Mouse (Mus musculus): ENCODE measurements at regions not wholly inside any gene's neighbourhood (a gene's known extent, or its start where the extent isn't known, plus 50 kb on each side); places are given as distances from the start of the nearest gene placed in this dataset.

DNA sequence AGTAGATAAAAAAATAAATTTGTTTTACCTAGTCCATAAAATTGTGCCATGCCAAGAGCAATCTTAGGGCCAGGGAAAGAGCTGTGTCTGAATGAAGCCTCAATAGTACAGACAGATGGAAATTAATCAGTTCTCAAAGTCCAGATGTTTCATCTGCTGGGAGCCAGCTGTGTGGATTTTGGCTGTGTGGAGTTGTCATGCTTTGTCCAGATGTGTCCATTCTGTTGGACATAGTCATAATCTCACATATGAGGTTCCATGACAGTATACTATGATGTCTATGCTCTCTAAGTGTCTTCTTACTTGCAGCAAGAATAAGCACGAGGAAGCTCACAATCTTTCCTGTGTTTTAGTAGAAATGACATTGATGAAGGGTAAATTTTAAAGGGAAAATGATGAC is 105.8 kb upstream of the 4933415F23Rik start:
- DNase-seq (ENCODE audit: low spot score in 2 of 2) = no peak

DNA sequence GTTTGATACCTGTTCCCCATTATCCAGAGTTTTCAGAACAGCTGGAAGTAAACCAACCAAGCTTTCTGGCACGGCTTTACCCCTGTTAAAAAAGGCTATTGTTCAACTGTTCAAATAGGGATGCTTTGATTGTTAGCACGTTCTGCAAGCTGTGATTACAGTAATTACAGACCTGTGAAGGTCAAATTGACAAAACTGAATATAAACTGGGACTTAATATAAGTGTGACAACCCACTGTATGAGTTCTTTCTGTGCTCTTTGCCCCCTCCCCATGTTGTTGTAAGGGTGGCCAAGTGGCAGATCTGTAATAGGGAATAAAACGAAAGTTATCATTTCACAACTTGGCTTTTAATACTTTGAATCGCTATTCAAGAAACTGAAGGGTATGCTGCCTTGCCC is 105.0 kb upstream of the 4933415F23Rik start:
- DNase-seq (ENCODE audit: low spot score in 2 of 2) = no peak

DNA sequence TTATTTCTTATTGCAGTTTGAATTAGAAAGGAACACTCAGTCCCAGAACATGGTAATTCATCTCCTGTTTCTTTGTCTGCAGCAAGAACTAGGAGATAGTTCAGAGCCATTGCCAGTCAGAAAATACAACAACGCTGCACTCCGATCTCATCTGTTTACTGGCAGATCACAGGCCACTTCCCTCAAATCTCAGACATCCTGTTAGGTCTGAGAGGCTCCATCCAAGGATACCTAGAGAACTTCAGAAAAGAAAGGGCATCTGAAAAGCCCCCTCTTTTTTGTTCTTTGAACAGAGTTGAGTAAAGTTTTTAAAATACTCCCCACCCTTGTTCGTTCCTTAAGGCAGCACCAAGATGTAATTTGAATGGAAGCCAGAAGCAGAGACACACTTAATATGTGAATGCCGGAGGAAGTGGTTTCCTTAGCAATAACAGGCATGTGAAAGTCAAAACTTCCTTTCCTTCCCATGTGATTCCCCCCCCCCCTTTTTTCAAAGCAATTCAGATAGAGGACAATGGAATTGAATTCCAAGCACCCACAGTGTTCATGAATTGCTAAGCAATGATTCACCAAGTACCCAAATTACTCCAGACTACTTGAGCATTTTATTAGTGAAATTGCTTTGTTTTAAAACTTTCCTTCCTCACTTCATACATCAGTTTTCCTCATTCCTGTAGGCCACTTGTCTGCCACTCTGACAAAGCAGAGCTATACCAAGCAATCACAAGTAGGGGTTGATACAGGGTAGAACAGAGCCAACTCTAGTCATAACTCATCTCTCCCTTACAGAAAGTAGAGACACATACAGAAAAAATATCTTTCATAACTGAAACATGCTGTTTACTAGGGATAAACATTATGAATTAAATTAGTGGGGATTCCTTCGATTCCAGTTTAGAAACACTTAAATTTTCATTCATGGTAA is 100.7 kb upstream of the 4933415F23Rik start:
- no peak for DNase-seq (ENCODE audit: low spot score in 2 of 2)

DNA sequence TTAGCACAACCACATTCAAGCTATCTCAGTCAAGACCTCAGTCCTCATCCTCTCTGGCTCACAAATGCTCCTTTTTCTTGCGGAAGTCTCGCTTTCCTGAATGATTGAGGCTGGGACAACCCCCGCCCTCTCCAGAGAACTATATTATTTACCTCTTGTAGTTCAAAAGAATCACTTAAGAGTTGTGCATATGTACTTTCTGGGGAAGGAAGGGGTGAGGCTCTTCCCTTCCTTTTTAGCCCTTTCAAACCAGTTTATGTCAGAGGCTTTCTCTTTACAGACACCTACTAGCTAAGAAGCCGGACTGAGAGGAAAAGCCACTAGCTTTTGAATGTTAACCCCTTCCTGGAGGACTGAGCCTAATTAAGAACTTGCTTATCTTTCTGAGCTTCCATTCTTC is 98.4 kb upstream of the 4933415F23Rik start:
- DNase-seq (ENCODE audit: low spot score in 2 of 2) = no peak

DNA sequence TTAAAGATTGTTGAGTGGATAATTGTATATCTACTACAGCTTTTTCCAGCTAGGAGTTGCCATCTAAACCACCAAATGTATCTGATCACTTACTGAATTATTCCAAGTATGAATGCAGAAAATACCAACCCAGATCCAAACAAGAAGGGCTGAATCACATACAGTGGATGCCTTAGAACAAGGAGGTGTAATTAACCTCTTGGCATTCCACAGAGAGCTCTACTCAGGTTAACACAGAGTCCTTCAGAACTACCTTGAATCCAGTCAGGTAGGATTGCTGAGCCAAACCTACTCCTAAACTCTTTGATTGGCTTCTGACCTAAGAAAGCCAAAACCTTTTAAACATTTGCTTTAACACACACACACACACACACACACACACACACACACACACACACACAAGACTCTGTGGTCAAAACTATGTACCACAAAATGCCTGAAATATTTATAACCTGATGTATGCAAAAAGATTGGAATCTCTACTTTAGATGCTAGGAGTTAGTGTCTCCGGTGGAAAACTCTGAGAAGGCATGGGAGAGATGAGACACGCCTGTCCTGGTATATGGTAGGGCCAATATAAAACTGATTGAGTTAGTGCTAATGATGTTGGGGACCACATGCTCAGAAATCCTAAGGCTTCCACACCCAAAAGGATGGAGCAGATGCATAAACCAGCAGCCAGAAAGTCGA is 88.4 kb upstream of the 4933415F23Rik start:
- no peak for DNase-seq (ENCODE audit: low spot score in 2 of 2)

DNA sequence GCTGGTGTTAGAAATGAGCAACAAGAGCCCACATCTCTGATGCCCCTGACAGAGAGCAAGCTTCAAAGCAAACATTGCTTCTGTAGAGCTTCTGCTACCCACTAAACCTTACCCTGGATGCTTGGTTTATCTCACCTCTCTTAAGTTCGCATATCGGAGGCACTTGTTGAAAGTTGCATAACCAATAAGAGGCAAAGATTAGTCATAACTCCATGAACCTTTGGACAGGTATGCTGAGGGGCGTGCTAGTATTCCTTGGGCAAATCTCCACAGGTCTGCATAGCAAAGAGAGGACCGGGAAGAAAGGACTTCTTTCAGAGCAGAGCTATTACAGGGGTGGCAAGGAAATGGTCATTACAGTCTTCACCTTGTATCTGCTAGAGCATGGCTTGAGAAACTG is 87.7 kb upstream of the 4933415F23Rik start:
- DNase-seq (ENCODE audit: low spot score in 2 of 2) = no peak

DNA sequence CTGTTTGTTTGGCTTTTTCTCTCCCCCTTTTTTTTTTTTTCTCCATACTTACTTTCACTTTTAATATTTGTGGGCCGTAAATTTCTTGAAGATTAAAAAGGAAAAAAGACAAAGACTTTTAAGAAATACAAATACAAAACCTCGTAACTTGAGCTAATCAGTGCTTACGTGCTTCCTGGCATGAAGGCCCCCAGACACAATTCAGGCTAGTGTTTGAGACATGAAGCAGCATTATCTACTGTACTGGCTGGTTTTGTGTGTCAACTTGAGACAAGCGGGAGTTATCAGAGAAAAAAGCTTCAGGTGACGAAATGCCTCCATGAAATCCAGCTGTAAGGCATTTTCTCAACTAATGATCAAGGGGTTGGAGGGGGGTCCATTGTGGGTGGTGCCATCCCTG is 86.2 kb upstream of the 4933415F23Rik start:
- no peak for DNase-seq (ENCODE audit: low spot score in 2 of 2)

DNA sequence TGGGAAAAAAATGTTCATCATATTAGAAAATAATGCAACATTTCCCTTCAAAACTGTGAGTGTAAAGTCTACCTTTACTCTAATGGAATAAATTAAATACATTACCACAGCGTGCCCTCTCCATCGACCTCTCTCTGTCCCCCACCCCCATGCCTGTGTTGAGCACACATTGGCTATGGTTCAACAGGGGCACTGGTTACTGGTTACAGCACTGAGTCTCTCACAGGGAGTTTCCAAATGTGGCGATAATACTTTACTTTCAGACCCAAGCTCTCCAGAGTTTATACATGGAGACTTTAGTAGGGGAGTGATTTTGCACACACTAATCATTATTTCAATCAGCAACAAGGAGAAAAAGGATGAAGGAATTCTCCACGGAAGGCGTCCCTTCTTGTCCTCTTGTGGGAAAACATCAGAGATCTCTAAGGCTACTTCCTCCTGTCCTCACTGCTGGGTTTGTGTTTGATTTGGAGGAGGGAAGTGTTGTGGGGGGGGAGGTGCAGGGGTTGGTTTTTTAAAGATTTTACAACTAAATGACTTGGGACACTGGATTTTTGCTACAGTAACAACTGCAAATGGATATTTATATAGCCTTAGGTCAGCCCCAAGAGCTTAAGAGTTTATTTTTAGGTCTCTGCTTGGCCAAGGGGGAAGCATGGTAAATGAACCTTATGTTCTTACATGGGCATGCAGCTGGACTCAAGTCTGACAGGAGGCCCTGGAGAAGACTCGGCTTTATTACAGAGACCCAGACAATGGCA is 85.6 kb upstream of the 4933415F23Rik start:
- DNase-seq (ENCODE audit: low spot score in 2 of 2) = no peak

DNA sequence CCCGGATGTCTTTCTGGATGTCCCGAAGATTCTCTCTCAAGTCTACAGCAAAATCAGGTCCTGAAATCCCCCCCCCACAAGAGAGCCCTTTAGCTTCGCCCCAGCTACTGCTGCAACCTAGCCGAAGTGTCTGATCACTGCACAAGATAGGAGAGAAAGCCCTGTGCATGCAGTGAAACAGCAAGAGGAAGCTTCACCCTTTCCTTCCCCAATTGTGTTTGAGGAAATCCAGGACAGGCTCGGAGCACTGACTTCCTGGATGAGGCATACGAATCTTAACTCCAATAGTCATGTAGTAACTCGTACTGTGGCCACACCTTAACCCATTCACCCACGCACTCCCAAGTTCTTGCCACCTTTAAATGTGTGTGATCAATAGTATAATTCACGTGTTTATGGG is 82.7 kb upstream of the 4933415F23Rik start:
- no peak for DNase-seq (ENCODE audit: low spot score in 2 of 2)

DNA sequence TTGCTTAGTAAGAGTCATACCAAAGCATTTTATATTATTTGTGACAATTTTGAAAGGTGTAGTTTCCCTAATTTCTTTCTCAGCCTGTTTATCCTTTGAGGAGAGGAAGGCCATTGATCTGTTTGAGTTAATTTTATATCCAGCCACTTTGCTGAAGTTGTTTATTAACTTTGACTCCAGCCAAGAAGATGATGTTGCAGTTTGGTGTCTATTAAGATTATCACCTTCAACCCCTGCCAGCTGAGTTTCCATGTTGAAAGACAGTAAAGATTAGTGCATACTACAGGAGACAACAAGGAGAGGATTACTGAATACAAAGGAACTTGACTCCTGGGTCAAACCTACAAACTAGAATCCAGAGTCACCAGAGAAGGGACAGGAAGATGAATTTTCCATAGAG is 80.5 kb upstream of the 4933415F23Rik start:
- no peak for DNase-seq (ENCODE audit: low spot score in 2 of 2)

DNA sequence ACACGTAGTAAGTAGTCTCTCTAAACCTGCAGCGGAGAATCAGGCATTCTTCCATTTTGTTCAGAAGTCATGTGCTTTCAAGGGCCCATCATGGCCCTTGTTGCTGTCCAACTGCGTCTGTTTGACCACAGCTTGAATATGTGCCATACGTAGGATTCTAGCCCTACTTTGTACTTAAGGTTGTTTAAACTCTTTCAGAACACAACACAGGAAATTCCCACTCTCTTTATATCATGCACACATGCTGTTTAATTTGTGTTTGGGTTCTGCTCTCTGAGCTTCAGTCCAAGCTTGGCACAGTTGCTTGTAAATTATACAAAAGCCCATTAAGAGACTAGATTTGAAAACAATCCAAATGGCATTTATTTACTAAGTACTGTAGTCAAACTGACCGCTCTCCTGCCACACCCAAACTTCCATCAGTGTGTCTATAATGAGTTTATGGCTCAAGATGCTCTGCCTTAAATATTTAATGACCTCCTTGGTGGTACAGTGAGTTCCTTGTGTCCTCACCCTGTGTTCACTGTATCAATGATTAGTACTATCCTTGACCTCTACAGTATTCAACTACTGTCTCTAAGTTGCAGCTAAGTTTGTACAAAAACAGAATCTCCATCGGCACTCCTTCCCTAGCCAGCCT is 76.4 kb upstream of the 4933415F23Rik start:
- no peak for DNase-seq (ENCODE audit: low spot score in 2 of 2)

DNA sequence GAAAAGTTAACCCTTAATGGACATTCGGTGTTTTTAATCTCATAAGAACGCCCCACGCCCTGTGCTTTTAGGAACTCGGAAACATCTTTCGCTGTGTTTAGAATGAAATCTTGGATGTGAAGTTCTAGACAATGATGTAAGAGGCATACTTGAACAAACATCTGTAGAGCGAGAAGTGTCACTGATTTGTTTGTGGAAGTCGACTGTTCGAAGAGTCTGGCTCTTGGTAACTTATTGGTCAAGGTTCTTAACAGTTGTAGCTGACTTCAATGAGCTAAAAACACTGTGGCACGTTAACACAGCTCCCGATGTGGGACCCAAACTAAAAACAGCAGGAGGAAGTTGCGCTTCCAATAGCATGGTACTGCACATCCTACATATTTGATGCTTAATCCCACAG is 72.0 kb upstream of the 4933415F23Rik start:
- DNase-seq (ENCODE audit: low spot score in 2 of 2) = no peak

DNA sequence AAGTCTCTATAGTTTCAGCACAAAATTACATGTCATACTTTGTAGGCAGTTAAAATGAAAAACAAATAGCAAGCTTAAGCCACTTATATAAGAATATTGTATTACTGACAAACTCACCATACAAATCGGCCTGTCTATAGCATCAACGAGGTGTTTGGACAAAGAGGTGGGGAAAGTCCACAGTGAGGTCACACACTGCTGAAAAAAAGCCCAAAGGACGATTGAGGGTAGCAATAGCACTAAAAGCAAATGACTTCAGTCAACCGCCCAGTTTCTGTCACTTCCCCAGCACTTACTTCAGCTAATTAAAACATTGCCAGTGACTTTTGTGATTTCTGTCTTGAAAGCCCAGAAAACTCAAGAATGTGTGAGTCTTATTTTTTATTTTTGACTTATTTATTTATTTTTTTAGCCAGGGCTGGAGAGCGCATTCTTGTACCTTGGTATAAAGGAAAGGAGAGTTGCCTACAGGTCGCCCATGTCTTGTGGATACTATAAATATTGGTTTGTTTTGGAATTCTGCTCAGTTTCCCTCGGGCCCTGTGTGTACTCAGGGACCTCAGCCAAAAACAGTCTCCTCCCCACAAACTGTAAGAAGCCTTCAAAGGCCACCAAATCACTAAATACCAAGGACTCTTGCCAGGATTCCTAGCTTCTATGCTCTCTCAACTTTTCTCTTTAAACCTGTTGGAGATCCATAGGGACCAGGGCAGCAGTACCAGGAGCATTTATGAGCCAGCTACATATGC is 71.2 kb upstream of the 4933415F23Rik start:
- DNase-seq (ENCODE audit: low spot score in 2 of 2) = no peak

DNA sequence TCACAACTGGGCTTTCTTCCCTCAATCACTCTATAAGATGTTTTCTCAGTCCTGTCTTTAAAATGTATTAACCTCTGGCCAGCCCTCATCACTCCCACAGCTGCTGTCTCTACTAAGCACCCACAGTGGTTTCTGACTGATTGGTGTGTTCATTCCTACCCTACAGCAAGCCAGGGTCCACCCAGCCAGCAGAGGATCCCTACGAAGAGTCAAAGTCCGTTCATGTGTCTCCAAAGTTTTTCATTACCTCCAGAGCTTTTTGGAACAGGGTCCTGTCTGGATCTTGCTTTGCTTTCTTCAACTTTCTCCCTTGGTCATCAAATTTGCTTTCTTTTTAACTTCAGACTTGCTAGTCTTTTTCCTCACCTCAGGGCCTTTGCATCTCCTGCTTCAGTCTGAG is 69.3 kb upstream of the 4933415F23Rik start:
- no peak for DNase-seq (ENCODE audit: low spot score in 2 of 2)

DNA sequence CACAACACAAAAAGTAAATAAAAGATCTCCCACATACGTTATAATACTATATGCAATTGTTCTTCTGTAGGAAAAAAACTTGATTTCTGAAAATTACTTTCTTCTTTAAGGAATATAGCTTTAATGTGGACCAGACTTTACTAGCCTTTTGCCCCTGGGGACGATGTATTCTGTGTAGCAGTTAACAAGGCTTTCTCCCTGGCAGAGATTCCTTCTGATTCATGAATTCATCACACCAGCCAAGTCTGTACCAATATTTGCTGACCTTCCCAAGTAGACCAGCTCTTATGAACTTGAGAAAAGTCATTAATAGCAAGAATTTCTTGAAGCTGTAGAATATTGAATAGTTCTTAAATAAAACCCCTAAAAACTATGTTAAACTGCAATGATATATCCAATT is 68.7 kb upstream of the 4933415F23Rik start:
- no peak for DNase-seq (ENCODE audit: low spot score in 2 of 2)

DNA sequence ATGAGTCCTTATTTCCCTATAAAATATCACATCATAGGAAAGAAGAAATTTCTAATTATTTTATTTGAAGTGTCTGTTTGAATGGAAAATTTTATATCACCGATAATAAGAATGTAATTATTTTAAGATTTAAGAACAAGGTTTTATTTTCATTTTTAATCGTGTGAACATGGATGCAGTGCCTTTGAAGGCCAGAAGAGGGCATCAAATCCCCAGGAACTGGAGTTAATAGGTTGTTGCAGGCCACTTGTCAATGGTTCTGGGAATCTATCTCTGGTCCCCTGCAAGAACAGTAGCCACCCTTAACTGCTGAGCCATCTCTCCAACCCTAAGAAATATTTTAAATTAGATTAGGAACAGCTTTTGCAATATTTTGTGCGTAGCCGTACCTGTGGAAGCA is 66.5 kb upstream of the 4933415F23Rik start:
- no peak for DNase-seq (ENCODE audit: low spot score in 2 of 2)

DNA sequence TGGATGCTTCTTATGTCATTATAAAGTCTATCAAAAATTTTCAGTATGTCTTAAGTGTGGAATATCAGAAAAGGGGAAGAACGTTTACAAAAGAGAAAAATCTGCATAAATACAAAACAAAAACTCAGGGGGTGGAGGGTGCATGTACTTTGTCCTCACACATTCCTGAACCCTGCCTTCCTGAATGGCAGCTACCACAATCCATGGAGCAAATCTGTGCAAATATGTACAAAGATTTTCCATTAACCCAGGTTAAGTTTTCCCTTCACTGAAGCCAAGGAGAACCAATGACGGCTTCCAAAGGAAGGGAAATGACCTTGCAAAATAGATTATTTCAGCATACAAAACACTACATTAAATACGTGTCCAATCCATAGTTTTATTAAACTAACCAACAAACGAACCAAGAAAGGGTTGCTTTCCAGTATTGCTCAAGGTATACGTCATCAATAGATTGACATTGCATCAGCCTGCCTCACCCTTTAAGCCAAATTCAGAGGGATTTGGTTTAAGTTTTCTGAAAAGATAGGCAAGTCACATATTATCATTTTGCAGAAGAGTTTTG is 61.4 kb upstream of the 4933415F23Rik start:
- no peak for DNase-seq (ENCODE audit: low spot score in 2 of 2)

DNA sequence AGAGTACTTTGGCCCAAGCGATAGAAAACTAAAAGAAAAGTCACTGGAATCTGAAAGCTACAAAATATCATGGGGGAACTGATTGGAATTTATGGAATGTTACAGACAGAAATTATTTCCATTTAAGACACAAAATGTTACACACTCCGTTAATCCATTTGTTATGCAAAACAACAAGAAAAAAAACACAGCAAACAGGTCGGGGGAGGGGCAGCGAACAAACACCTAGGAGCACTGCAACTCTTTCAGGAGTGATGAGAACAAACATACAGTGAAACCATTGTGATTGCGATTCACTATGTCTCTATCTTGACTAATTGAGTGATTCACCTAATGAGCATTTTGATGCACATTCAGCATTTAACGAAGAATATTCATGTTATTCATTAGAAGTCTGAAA is 60.7 kb upstream of the 4933415F23Rik start:
- no peak for DNase-seq (ENCODE audit: low spot score in 2 of 2)
